Mouse (Mus musculus) urinary bladder, postnatal 10 days (tissue): ENCODE data around the gene Cd3e.
"Not testable (repeated sequence)": the region's sequence is repeated elsewhere in the genome, so short reads cannot be mapped to it uniquely, and the experiment has no call there.

Experiments
- DNase-seq: peaks from one replicate; pipeline ENCODE4 v3.0.0; 2022; ENCODE audit warnings: low spot score

Gene Cd3e

DNA sequence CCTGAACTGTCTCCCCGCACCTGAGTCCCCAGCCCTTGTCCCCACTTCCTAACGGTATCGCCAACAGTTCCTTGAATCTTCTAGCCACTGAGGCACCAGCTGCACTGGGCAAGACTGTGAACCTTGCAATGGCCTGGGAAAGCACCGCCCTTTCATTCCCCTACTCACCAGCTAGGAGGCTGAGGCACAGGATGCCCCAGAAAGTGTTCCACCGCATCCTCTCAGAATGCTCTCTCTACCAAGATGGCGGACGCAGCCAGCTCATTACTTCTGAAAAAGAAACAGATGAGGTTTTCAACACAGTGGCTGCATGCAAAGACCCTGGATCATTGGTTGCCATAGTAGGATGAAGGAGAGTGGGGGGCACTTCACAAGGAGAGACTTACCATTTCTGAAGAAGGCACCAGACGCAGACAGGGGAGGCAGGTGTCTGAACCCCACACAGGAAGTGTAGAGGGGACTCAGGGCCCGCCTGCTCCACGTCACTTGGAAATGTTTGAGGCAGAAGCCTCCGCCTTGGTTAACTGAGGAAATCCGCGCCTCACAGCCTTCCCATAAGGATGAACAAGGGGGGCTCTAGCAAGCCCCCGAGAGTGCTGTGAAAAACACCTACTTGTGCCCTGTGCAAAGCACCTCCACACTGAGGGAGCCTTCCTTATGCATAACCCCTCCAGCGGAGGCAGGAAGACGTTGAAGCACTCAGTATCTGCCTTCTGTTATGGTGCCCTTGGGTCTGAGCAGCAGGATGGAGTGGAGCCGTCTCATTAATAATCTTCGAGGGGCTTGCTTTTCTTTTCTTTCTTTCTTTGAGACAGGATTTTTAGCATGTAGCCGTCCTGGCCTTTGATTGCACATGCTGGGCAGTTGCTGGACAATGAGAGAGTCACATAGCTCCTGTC, at the start of gene Cd3e:
TSS of gene Cd3e (minus strand) at position 448 of the 899 bp plus-strand sequence.
- no peak for DNase-seq

DNA sequence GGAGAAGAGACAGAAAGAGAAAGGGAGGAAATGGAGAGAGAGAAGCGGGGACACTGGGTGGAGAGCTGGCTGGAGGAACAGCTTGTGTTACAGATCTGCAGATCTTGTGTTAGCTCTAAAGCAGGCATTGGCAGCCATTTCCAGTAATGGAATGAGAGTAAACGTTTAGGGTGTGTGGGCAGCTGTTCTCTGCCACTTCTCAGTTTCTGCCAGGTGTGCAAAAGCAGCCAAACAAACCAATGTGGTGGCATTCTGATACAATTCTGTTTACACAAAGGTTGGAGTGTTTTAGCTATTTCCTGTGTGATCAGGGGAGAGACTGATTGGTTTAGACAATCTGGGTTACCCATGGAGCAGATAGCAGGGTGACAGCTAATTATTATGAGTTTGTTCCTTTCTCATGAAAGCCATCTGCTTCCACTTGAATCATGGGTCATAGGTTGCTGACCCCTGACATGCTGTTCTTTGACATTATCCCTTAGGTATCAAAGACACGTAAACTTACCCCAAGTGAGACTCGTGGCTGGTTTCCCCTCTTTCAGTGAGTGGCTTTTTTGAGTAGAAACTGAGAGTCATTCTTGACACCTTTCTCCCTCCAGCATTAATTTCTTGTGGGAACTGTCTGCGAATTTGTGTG, 49.0 kb upstream of the Cd3e start:
- no peak for DNase-seq

DNA sequence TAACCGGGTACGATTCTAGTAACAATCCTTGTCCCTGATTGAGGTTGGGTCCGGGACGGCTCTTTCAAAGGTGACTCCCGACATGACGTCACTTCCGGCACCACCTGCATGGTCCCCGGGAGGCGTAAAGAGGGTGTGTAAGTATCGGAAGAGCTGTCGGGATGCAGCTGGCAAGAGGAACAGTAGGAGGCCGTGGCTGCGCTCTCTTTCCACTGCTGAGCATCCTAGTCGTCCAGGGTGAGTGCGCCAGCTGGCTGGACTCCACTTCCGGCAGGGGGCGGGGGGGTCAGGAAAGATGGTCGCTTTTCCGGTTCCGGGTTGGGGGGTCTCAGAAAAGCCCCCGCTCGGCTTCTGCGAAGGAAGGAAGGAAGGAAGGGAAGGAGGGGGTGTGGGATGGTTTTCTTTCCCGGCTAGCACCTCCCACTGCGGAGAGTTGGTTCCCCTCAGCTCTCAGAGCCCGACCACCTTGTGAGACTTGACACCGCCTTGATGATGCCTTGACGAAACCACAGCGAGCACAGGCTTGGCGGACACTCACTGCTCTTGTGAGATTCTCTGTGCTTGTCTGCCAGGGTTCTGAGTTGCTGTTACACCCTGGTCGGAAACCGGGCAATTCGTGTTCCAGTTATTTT, 45.8 kb upstream of the Cd3e start, which contains the start of gene Mpzl3:
TSS of gene Mpzl3 (plus strand) at position 105 of the 632 bp plus-strand sequence.
- peak; percentile 30 for DNase-seq

DNA sequence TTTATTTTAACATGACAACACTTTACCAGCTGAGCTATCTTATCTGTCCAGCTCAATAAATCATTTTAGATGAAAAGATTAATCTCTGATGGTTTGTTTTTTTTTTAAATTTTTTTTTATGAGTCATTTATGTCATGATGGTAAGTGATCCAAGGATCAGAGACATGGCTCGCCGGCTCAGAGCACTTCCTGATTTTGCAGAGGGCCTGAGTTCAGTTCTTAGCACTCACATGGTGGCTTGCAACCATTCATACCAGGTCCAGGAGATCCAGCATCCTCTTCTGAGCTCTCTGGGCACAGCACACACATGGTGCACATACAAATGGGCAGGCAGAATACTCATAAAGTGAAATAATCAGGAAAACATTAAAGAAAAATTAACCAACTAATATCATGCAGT, 40.9 kb upstream of the Cd3e start:
- no peak for DNase-seq

DNA sequence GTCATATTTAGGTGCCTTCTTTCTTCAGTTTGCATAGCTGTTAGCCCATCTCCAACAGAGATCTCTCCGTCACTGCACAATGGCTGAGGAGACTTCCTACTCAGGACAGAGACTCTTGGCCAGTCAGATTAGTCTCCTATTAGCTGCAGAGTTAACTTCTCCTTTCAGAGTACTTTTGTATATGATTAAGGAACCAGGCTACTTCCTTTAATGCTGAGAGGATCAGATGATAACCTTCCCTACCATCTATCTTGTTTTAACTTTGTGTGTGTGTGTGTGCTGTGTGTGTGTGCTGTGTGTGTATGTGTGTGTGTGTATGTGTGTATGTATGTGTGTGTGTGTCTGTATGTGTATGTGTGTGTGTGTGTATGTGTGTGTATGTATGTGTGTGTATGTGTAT, 40.3 kb upstream of the Cd3e start:
- DNase-seq, result no peak

DNA sequence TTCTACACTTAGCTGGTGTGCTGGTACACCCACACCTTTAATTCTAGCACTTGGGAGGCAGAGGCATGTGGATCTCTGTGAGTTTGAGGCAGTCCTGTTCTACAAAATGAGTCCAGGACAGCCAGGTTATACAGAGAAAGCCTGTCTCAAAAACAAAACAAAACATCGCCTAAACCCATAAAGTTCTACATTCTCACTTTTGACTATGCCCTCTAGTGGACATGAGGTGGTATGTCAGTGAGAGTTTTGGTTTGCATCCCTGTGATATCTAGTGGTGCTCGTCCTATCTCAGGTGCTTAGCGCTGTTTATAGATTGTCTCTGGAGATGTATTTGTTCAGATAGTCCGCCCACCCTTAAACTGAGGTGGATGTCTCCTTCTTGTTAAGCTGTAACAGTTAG, 39.1 kb upstream of the Cd3e start:
- DNase-seq, result no peak

DNA sequence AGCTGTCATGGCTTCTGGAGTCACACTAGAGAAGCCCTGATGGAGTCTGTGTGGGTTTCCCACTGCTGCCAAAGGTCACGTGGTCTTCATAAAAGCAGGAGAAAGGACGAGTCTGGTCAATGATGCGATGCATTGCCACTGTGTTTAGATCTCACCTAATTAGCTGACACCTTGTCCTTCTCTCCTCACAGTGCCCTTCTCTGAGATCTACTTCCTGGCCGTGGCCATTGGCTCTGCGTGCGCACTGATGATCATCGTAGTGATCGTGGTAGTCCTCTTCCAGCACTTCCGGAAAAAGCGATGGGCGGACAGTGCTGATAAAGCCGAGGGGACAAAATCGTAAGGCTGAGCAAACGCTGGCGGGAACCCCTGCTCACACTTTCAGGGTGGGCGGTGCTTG, 37.5 kb upstream of the Cd3e start:
- no peak for DNase-seq

DNA sequence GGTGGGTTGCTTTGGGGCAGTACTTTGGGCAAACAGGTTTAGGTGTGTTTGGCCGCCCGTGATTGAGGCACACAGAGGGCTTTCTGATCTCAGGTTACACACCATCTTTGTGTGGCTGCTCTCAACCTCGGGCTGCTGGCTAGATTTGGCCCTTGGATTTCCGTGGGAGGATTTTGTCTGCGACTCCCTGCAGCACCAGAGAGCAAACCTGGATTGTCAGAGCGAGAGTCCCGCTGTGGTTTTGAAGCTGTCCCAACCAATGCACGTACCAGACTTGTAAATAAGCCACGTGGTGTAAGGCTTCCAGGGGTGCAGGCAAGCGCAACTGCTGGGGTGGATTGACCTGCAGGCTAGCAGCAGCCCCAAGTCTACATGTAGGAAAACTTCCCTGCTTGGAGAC, 33.5 kb upstream of the Cd3e start:
- DNase-seq, result no peak

DNA sequence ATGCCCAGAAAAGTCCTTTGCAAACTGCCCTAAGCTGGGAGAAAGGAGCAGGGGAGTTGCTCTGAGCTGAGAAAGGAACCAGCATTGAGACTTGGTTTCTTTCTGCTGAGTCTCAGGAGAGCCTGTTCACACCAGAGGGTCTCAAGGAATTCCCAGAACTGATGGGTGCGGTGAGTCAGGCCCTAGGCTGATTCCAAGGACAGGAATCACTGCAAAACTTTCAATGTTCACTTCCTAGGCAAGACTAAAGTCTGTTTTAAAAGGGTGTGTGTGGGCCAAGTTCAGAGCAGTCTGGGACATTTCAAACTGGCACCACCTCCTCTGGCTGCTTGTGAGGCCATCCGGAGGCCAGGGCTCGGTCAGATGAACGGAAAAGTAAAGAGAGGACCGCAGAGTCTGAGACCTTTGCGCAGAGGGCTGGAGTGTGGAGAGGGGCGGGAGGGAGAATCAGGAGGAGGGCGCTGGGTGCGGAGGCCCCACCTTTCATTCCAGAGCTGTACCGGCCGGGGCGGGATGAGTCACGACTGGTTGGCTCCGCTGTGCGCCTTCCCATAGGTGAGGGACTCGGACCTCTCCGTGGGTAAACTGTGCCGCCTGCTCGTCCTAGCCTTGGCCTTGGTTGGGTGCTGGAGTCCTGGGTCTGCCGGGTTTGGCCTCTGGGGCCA, 32.8 kb upstream of the Cd3e start:
- DNase-seq, result peak; percentile 29

DNA sequence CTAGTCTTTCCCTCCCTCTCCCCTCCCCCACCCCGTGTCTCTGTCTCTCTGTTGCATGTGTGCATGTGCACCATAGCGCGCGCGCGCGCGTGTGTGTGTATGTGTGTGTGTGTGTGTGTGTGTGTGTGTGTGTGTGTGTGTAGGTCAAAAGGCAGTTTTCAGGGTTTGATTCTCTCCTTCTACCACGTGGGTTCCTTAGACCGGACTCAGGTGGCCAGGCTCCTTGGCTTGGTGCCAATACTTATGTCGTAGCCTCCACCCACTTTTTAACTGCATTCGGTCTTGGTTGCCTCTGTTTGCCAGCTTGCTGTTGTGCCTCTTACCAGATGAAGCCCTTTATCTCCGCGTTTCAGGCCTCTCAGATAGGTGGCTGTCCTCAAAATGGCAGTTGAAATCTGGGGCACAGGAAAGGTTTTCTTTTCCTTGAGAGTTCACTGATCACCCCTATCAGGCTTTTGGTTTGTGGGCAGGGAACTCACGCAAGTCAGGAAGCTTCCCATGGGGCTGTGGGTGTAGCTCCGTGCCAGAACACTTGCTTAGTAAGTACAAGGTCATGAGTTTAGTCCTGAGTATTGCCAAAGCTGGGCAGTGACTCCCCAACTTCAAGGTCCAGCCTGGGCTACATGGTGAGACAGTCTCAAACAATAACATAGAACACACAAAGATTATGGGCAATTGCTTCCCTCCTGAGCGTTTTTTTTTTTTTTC, 31.9 kb upstream of the Cd3e start:
- DNase-seq, result no peak

DNA sequence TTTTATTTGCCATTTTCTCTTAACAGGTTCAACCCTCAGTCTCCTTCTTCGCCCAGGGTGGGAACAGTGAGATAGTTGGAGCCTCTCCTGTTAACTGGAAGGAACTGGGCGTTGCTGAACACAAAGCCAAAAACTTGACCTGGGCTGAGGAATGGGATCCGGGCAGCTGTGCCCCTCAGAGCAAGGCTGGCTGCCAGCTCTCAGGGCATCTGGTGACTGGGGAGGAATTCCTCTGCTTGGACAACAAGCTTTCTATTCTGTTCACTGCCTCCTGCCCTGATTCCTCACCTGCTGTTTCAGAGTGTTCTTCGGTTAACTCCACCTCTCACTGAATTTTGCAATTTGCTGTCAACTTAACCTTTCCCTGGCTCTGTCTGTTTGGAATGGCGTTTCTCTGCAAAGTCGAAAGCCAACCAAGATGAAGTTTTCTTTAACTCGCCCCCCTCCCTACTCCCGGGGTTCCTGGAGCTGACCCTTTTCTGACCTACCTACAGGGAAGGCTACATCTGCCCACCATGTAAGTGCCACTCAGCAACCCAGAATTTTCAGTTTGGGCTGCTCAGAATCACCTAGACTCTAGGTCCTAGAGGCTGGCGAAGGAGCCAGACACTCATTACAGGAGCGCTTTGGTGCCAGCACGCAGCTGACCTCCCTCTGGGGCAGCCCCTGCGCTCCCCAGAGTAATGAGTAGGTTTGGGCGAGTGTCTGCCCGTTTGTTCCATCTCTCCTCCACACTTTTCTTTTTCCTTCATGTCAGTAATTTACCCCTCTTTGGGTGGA, 30.8 kb upstream of the Cd3e start:
- DNase-seq, result no peak

DNA sequence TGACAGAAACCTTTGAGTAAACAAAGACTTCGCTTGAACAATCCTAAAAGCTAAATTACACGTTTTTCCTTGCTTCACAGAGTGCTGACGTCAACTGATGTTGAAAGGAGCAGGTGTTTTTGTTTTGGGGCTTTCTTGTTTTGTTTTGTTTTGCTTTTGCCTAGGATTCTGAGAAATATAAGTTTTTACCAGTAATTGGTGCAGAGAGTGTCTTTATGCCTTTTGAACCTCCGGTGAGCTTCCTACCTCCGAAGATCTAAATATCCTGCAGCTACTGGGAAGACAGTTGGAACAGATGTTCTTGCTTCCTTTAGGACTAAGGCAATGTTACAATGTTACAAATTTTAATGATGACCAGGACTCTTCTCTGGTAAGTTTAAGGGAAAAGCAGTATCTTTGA, 30.1 kb upstream of the Cd3e start, which contains the start of gene Mpzl2:
TSS of gene Mpzl2 (plus strand) at position 301 of the 400 bp plus-strand sequence.
- no peak for DNase-seq

DNA sequence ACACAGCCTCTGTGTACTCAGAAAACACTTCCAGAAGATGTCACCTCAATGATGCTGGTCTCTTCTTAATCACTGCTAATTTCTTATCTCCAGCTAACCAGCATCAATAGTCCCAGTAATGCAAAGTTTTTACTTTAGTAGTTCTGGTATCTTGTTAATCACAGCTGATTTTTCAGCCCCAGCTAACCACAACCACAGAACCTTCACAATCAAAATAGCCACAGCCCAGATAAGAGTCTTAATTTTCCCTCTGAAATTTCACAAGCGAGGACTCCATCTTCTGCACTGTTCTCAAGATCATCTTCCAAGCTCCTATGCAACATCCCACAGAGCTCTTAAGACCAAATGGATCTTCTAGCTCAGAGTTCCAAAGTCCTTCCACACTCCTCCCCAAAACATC, 28.4 kb upstream of the Cd3e start:
- not testable (repeated sequence) for DNase-seq

DNA sequence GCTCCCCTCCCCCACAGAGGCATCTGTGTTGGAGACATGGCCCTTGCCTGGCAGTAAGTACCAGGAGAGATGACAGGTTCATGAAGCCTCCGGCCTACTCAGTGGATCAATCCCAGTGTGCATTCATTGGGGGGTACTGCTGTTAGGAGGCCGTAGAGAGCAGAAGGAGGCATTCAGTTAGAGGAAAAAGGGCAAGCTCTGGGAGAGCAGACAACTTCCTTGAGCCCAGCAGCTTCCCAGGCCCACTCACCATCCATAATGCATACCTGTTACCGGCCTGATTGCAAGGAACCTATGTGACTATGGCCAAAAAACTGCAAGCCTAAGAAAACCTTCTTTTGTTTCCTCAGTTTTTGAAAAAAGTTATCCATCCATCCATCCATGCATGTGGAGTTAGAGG, 25.1 kb upstream of the Cd3e start:
- DNase-seq, result no peak

DNA sequence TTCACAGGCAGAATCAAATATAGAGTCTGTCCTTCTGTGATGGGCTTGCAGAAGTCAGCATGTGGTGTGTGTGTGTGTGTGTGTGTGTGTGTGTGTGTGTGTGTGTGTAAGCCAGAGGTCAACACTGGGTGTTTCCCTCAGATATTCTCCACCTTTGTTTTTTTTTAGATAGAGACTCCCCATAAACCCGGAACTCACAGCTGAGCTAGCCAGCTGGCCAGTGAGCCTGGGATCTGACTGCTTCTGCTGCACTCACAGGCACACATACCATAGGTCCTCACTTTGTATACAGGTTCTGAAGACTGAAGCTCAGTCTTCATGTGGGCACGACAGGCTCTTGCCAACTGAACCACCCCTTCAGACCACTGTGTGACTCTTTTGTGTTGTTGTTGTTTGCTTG, 22.8 kb upstream of the Cd3e start:
- DNase-seq, result no peak

DNA sequence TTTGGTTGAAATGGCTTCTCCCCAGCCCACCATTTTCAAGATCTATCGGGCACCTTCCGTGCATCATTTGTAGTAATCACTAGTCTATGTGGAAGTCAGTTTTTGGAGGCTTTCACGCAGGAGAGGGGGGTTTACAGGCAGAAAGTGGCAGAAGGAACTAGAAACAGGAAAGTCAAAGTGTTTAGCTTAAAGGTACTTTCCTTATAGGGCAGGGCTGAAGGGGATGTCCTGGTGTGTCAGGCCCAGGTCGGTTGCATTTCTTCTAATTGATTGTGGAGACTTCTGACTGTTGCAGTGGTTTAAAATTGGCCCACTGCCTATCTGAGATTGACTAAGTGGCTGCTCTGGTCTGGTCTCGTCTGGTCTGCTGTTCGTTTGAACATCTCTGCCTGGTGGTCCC, 20.9 kb upstream of the Cd3e start:
- DNase-seq, result no peak

DNA sequence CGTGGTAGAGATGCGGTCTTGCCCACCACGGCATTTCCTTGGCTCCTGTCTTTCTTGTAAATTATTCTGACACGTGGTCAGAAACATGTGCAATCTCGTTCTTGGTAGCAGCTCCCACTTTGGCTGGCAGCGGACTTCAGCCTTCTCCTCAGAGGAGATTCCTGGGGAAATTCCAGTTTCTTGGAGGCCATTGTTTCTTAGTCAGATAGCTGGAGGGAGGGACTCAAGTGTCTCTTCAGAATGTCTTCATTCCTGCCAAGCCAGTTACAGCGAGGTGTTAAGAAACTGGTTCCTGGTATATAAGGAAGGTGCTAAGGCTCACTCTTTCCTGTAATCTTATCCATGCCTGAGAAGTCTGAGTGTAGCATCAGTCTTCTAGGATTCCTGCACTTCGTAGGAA, 17.9 kb upstream of the Cd3e start:
- DNase-seq, result no peak

DNA sequence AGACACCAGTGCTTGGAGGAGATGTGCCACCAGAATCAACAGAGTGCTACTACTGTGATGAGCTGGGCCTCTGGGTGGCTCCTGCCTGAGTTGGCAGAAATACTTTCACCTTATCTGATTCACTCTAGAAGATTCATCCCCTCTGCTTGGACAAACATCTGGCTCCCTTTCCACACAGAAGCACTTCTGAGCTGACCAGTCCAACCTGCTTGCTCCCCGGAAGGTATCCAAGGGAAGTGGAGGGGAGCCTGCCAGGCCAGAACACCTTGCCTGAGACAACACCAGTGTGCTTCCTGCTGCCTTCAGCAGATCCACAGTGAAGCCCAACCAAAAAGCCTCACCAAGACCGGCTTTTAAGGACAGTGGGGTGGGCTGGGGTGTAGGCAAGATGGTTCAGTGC, 14.8 kb upstream of the Cd3e start:
- no peak for DNase-seq

DNA sequence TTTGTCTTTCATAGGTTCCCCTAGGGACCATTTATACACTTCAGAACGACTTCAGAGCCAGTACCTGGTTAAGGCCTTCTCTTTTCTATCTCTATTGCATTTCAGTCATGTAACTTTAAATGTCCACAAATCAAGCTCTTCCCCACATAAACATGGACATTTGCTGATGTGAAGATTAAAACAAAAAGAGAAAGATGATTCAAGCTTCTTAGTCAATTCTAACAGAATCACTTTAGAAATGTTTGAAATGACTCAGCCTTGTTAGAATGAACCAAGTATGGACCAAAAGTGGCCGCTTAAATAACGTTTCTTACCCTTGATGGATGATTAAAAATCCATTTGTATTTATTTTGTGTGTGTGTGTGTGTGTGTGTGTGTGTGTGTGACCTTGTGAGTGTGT, 14.2 kb upstream of the Cd3e start:
- DNase-seq, result no peak

DNA sequence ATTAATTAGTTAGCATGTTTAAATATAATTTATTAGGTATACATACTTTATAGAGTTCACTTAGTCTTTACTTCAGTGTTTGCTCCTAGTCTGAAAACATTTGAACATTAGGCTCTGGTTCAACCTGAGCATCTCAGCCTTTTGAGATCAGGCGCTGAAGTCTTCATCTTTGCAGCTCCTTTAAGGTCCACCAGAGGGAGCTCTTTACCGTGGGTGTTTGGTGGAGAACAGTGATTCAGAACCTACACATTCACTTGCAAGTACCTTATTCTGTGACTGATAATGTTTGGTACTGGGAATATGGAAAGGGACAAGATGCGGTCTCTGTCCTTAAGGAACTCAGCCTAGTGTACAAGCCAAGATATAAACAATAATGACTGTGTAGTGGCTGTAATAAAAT, 13.4 kb upstream of the Cd3e start:
- no peak for DNase-seq

DNA sequence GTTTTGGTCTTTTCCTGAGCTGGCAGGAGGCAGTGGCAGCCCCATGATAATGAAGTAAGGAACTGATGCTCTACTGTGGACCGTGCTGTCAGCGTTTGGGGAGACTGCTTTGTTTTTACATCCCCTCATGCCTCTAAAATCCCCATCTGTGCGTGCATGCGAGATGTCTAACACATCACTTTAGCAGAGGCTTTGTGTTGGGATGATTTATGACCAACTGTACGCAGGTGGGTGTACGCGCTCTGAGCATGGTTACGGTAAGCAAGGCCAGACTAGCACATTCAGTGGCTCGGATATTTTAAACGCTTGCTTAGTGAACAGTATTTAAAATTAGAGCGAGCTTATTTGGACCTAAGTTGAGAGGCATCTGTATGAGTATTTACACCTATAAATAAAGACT, 8.6 kb upstream of the Cd3e start:
- DNase-seq, result no peak
